Mouse (Mus musculus): ENCODE measurements around the gene Olfr247. TPM values are rescaled to one million over a fixed set of nuclear protein-coding genes. Genes with fewer than 3 reads are reported as not detected.

Gene Olfr247
- not detected in 2 replicates for polyA plus RNA-seq (2012; ENCODE audit: low replicate concordance)

DNA sequence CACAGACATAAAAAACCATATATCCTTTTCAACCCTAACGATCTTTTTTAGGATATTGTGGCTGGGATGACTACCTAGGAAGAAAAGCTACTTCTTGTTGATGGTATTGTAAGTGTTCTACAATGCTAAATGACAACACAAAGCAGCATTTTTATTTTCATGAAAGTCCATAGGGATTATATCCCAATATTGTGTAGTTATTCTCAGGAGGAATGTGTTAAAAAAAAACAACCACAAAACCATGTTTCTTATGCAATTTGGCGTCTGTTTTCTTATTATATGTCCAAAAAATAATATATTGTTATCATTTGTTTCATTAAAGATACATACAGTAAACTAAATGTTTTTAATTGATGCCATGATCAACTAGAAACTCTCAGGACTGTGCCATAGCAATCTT lies at the start of gene Olfr247:
TSS of gene Olfr247 (minus strand) at position 101 of the 400 bp plus-strand sequence.

DNA sequence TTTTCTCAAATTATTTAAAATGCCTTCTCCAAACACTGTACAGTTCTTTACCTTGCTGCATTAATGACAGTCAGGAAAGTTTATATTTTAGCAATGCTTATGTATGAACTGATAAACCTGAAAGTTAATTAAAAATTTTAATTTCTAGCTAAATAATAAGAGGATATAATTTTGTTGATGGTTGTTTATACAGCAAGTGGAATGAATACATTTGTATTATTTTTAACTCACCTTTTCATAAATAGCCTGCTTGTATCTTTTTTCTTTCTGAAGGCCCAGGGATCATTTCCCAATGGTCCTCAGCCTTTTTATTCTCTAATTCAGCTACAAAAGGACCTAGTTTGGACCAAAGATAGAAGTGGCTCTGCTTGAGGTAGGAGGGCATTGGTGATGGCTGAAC lies 36.4 kb upstream of the Olfr247 start, which contains the start of gene Olfr820:
TSS of gene Olfr820 (plus strand) at position 301 of the 400 bp plus-strand sequence.

DNA sequence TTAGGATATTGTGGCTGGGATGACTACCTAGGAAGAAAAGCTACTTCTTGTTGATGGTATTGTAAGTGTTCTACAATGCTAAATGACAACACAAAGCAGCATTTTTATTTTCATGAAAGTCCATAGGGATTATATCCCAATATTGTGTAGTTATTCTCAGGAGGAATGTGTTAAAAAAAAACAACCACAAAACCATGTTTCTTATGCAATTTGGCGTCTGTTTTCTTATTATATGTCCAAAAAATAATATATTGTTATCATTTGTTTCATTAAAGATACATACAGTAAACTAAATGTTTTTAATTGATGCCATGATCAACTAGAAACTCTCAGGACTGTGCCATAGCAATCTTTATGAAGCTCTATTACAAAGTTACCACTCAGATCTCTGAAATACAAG lies 9.0 kb upstream of the Olfr247 start, which contains the start of gene Gm10310:
TSS of gene Gm10310 (minus strand) at position 101 of the 400 bp plus-strand sequence.

DNA sequence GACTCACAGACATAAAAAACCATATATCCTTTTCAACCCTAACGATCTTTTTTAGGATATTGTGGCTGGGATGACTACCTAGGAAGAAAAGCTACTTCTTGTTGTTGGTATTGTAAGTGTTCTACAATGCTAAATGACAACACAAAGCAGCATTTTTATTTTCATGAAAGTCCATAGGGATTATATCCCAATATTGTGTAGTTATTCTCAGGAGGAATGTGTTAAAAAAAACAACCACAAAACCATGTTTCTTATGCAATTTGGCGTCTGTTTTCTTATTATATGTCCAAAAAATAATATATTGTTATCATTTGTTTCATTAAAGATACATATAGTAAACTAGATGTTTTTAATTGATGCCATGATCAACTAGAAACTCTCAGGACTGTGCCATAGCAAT lies 8.8 kb downstream of the Olfr247 start, which contains the start of gene Olfr819:
TSS of gene Olfr819 (minus strand) at position 101 of the 400 bp plus-strand sequence.

DNA sequence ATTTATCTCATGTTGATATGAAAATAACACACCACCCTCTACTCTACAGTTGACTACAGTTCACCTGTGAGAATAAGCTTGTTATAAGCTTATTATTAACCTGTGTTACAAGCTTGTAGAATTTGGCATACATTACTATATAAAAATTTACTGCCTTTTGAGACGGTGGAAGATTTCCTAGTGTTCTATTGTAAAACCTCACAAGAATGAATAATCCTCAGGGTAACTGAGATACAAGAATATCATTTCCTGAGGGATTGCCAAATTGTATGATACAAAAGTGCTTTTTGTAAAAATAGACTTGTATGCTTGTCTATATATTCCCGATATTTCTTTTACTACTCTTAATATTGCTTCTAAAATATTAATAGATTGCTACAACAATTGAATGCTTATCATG lies 26.9 kb downstream of the Olfr247 start, which contains the start of gene Olfr818:
TSS of gene Olfr818 (minus strand) at position 101 of the 400 bp plus-strand sequence.

Other genes with a start within 250 kb of the Olfr247 start
- gene Olfr805, start 246.8 kb downstream of the Olfr247 start, polyA plus RNA-seq (2012; ENCODE audit: low replicate concordance): not detected in 2 replicates
- gene Olfr806, start 234.2 kb downstream of the Olfr247 start, polyA plus RNA-seq (2012; ENCODE audit: low replicate concordance): not detected in 2 replicates
- gene Olfr807, start 218.3 kb downstream of the Olfr247 start, polyA plus RNA-seq (2012; ENCODE audit: low replicate concordance): not detected in 2 replicates
- gene Olfr808, start 210.7 kb downstream of the Olfr247 start, polyA plus RNA-seq (2012; ENCODE audit: low replicate concordance): not detected in 2 replicates
- not detected in 2 replicates for gene Olfr809, start 201.5 kb downstream of the Olfr247 start, polyA plus RNA-seq (2012; ENCODE audit: low replicate concordance)
- not detected in 2 replicates for gene Olfr810, start 181.2 kb downstream of the Olfr247 start, polyA plus RNA-seq (2012; ENCODE audit: low replicate concordance)
- gene Olfr811, start 171.7 kb downstream of the Olfr247 start, polyA plus RNA-seq (2012; ENCODE audit: low replicate concordance): not detected in 2 replicates
- gene Olfr812, start 130.0 kb downstream of the Olfr247 start, polyA plus RNA-seq (2012; ENCODE audit: low replicate concordance): not detected in 2 replicates
- not detected in 2 replicates for gene Olfr813, start 120.8 kb downstream of the Olfr247 start, polyA plus RNA-seq (2012; ENCODE audit: low replicate concordance)
- not detected in 2 replicates for gene Olfr814, start 96.3 kb downstream of the Olfr247 start, polyA plus RNA-seq (2012; ENCODE audit: low replicate concordance)
- gene Olfr815, start 70.3 kb downstream of the Olfr247 start, polyA plus RNA-seq (2012; ENCODE audit: low replicate concordance): not detected in 2 replicates
- gene Olfr816, start 60.5 kb downstream of the Olfr247 start, polyA plus RNA-seq (2012; ENCODE audit: low replicate concordance): not detected in 2 replicates
- gene Olfr818, start 27.0 kb downstream of the Olfr247 start, polyA plus RNA-seq (2012; ENCODE audit: low replicate concordance): not detected in 2 replicates
- gene Olfr819, start 8.9 kb downstream of the Olfr247 start, polyA plus RNA-seq (2012; ENCODE audit: low replicate concordance): not detected in 2 replicates
- gene Gm10310, start 8.9 kb upstream of the Olfr247 start, polyA plus RNA-seq (2012; ENCODE audit: low replicate concordance): not detected in 2 replicates
- not detected in 2 replicates for gene Olfr820, start 36.5 kb upstream of the Olfr247 start, polyA plus RNA-seq (2012; ENCODE audit: low replicate concordance)
- not detected in 2 replicates for gene Olfr821, start 54.2 kb upstream of the Olfr247 start, polyA plus RNA-seq (2012; ENCODE audit: low replicate concordance)
- gene Olfr822, start 95.1 kb upstream of the Olfr247 start, polyA plus RNA-seq (2012; ENCODE audit: low replicate concordance): not detected in 2 replicates
- not detected in 2 replicates for gene Olfr823, start 139.2 kb upstream of the Olfr247 start, polyA plus RNA-seq (2012; ENCODE audit: low replicate concordance)
- gene Olfr824, start 153.9 kb upstream of the Olfr247 start, polyA plus RNA-seq (2012; ENCODE audit: low replicate concordance): not detected in 2 replicates
- gene Olfr825, start 190.6 kb upstream of the Olfr247 start, polyA plus RNA-seq (2012; ENCODE audit: low replicate concordance): not detected in 2 replicates
- not detected in 2 replicates for gene Olfr826, start 208.0 kb upstream of the Olfr247 start, polyA plus RNA-seq (2012; ENCODE audit: low replicate concordance)
- gene Olfr827, start 238.3 kb upstream of the Olfr247 start, polyA plus RNA-seq (2012; ENCODE audit: low replicate concordance): not detected in 2 replicates